Mouse (Mus musculus): Measurements from ENCODE around the gene Cbfa2t3. TPM values are rescaled to one million over a fixed set of nuclear protein-coding genes. Genes with fewer than 3 reads are reported as not detected.

Cbfa2t3 gene
- 4.5 and 4.8 TPM in 2 replicates for polyA plus RNA-seq (2015; fragmentation: Nextera tagmentation; extraction: Ambion mirVana)

- Histone ChIP-seq H3K27me3 (replicated peaks) (no peaks in the 10 kb centered on the region), H3K4me3 (replicated peaks) (0 out of 2 replicates have a peak within 1 kb of the TSS, but pooled peaks have one; percentile 4), H3K4me2 (peak within 1 kb of the TSS; percentile 28), H3K4me1 (peaks cover 20% of the 10 kb centered on the region; the same call in 1 of the 2 replicates), H3K27ac (no peak within 1 kb of the TSS; the same call in 1 of the 2 replicates), H3K36me3 (no peaks in the 10 kb centered on the region), H3K9me3 (no peaks in the 10 kb centered on the region), H3K9ac (no peak within 1 kb of the TSS)
- WGBS: 32% methylated on average over 12 of the region's 13 CpGs
- peak; percentile 30; the same call in 1 of the 2 replicates for ATAC-seq (ENCODE audit: insufficient read depth, low FRiP score, low read depth)
Observed at GRCm38 (mm10) chr8:122699005-122699492, at the start of gene Cbfa2t3. Cbfa2t3 (minus strand) TSS chr8:122699109.

GRCm38 (mm10) chr8:122747825-122748224 lies 48.9 kb upstream of the Cbfa2t3 start:
- Histone ChIP-seq H3K36me3 (no peaks in the 10 kb centered on the region), H3K27me3 (replicated peaks) (peaks cover 37% of the 10 kb centered on the region), H3K9me3 (no peaks in the 10 kb centered on the region), H3K27ac (no peak overlapping the region), H3K4me2 (no peak overlapping the region), H3K4me1 (no peaks in the 10 kb centered on the region), H3K4me3 (replicated peaks) (no peak overlapping the region), H3K9ac (no peak overlapping the region)
- 86% methylated on average over 1 of the region's 1 CpGs for WGBS
- no peak for ATAC-seq (ENCODE audit: insufficient read depth, low FRiP score, low read depth)

- no peaks in the 10 kb centered on the region for H3K9me3 ChIP-seq
- H3K27me3 ChIP-seq (replicated peaks): peaks cover 40% of the 10 kb centered on the region
- H3K4me3 ChIP-seq (replicated peaks): no peak overlapping the region
- H3K4me2 ChIP-seq: no peak overlapping the region
- WGBS: 62% methylated on average over 7 of the region's 7 CpGs
- no peak overlapping the region for H3K9ac ChIP-seq
- H3K27ac ChIP-seq: no peak overlapping the region
- no peaks in the 10 kb centered on the region for H3K36me3 ChIP-seq
- no peak for ATAC-seq (ENCODE audit: insufficient read depth, low FRiP score, low read depth)
- H3K4me1 ChIP-seq: no peaks in the 10 kb centered on the region
Observed at GRCm38 (mm10) chr8:122746439-122746838, 47.5 kb upstream of the Cbfa2t3 start.

- H3K4me1 ChIP-seq: no peaks in the 10 kb centered on the region
- H3K4me2 ChIP-seq: no peak overlapping the region
- no peaks in the 10 kb centered on the region for H3K36me3 ChIP-seq
- no peaks in the 10 kb centered on the region for H3K9me3 ChIP-seq
- no peak overlapping the region for H3K4me3 ChIP-seq (replicated peaks)
- H3K27me3 ChIP-seq (replicated peaks): peaks cover 40% of the 10 kb centered on the region
- H3K27ac ChIP-seq: no peak overlapping the region
- no peak for ATAC-seq (ENCODE audit: insufficient read depth, low FRiP score, low read depth)
- WGBS: 20% methylated on average over 16 of the region's 16 CpGs
- no peak overlapping the region for H3K9ac ChIP-seq
Observed at GRCm38 (mm10) chr8:122745750-122746275, 46.9 kb upstream of the Cbfa2t3 start.

- 27% methylated on average over 17 of the region's 17 CpGs for WGBS
- no peaks in the 10 kb centered on the region for H3K4me1 ChIP-seq
- no peak overlapping the region for H3K4me2 ChIP-seq
- H3K4me3 ChIP-seq (replicated peaks): no peak overlapping the region
- peaks cover 40% of the 10 kb centered on the region for H3K27me3 ChIP-seq (replicated peaks)
- H3K27ac ChIP-seq: no peak overlapping the region
- H3K9me3 ChIP-seq: no peaks in the 10 kb centered on the region
- H3K9ac ChIP-seq: no peak overlapping the region
- no peaks in the 10 kb centered on the region for H3K36me3 ChIP-seq
- no peak for ATAC-seq (ENCODE audit: insufficient read depth, low FRiP score, low read depth)
Observed at GRCm38 (mm10) chr8:122745022-122745749, 46.3 kb upstream of the Cbfa2t3 start.

- H3K4me3 ChIP-seq (replicated peaks): no peak overlapping the region
- no peak for ATAC-seq (ENCODE audit: insufficient read depth, low FRiP score, low read depth)
- no peaks in the 10 kb centered on the region for H3K9me3 ChIP-seq
- 25% methylated on average over 19 of the region's 19 CpGs for WGBS
- no peak overlapping the region for H3K4me2 ChIP-seq
- no peak overlapping the region for H3K9ac ChIP-seq
- no peaks in the 10 kb centered on the region for H3K36me3 ChIP-seq
- H3K4me1 ChIP-seq: no peaks in the 10 kb centered on the region
- no peak overlapping the region for H3K27ac ChIP-seq
- peaks cover 40% of the 10 kb centered on the region for H3K27me3 ChIP-seq (replicated peaks)
Observed at GRCm38 (mm10) chr8:122742471-122742870, 43.6 kb upstream of the Cbfa2t3 start.

- Histone ChIP-seq H3K9ac (no peak overlapping the region), H3K4me3 (replicated peaks) (no peak overlapping the region), H3K36me3 (no peaks in the 10 kb centered on the region), H3K9me3 (no peaks in the 10 kb centered on the region), H3K27ac (no peak overlapping the region), H3K4me1 (0 out of 2 replicates have a peak, but pooled peaks cover 4% of the 10 kb centered on the region), H3K27me3 (replicated peaks) (peaks cover 20% of the 10 kb centered on the region; the same call in 1 of the 2 replicates), H3K4me2 (no peak overlapping the region)
- 21% methylated on average over 11 of the region's 11 CpGs for WGBS
- ATAC-seq (ENCODE audit: insufficient read depth, low FRiP score, low read depth): no peak
Observed at GRCm38 (mm10) chr8:122739102-122739725, 40.3 kb upstream of the Cbfa2t3 start.

- H3K4me3 ChIP-seq (replicated peaks): no peak overlapping the region
- no peaks in the 10 kb centered on the region for H3K36me3 ChIP-seq
- H3K9ac ChIP-seq: no peak overlapping the region
- ATAC-seq (ENCODE audit: insufficient read depth, low FRiP score, low read depth): no peak
- no peaks in the 10 kb centered on the region for H3K9me3 ChIP-seq
- H3K4me2 ChIP-seq: no peak overlapping the region
- no peak overlapping the region for H3K27ac ChIP-seq
- 86% methylated on average over 6 of the region's 6 CpGs for WGBS
- peaks cover 10% of the 10 kb centered on the region; the same call in 1 of the 2 replicates for H3K27me3 ChIP-seq (replicated peaks)
- H3K4me1 ChIP-seq: 0 out of 2 replicates have a peak, but pooled peaks cover 4% of the 10 kb centered on the region
Observed at GRCm38 (mm10) chr8:122737886-122738285, 39.0 kb upstream of the Cbfa2t3 start.

- H3K9me3 ChIP-seq: no peaks in the 10 kb centered on the region
Observed at GRCm38 (mm10) chr8:122737071-122737470, 38.2 kb upstream of the Cbfa2t3 start.

GRCm38 (mm10) chr8:122736623-122737022 lies 37.7 kb upstream of the Cbfa2t3 start:
- ATAC-seq (ENCODE audit: insufficient read depth, low FRiP score, low read depth): no peak

More at GRCm38 (mm10) chr8:122737071-122737470, 38.2 kb upstream of the Cbfa2t3 start:
- Histone ChIP-seq H3K4me1 (0 out of 2 replicates have a peak, but pooled peaks cover 4% of the 10 kb centered on the region), H3K9ac (no peak overlapping the region), H3K4me2 (no peak overlapping the region), H3K27me3 (replicated peaks) (0 out of 2 replicates have a peak, but pooled peaks cover 5% of the 10 kb centered on the region), H3K4me3 (replicated peaks) (no peak overlapping the region), H3K27ac (no peak overlapping the region), H3K36me3 (no peaks in the 10 kb centered on the region)
- WGBS: 49% methylated on average over 4 of the region's 4 CpGs
- no peak for ATAC-seq (ENCODE audit: insufficient read depth, low FRiP score, low read depth)

GRCm38 (mm10) chr8:122735542-122736473 lies 36.9 kb upstream of the Cbfa2t3 start:
- no peak overlapping the region for H3K4me3 ChIP-seq (replicated peaks)
- peak; percentile 87 for ATAC-seq (ENCODE audit: insufficient read depth, low FRiP score, low read depth)

More at GRCm38 (mm10) chr8:122736623-122737022, 37.7 kb upstream of the Cbfa2t3 start:
- H3K4me1 ChIP-seq: 0 out of 2 replicates have a peak, but pooled peaks cover 4% of the 10 kb centered on the region
- H3K4me2 ChIP-seq: 0 out of 2 replicates have a peak overlapping the region, but pooled peaks have one; percentile 27
- H3K4me3 ChIP-seq (replicated peaks): no peak overlapping the region
- no peak overlapping the region for H3K9ac ChIP-seq
- 87% methylated on average over 11 of the region's 11 CpGs for WGBS
- H3K9me3 ChIP-seq: no peaks in the 10 kb centered on the region
- no peak overlapping the region for H3K27ac ChIP-seq
- 0 out of 2 replicates have a peak, but pooled peaks cover 5% of the 10 kb centered on the region for H3K27me3 ChIP-seq (replicated peaks)
- no peaks in the 10 kb centered on the region for H3K36me3 ChIP-seq

More at GRCm38 (mm10) chr8:122735542-122736473, 36.9 kb upstream of the Cbfa2t3 start:
- H3K27me3 ChIP-seq (replicated peaks): 0 out of 2 replicates have a peak, but pooled peaks cover 5% of the 10 kb centered on the region
- 0 out of 2 replicates have a peak overlapping the region, but pooled peaks have one; percentile 21 for H3K27ac ChIP-seq
- no peaks in the 10 kb centered on the region for H3K9me3 ChIP-seq
- H3K9ac ChIP-seq: no peak overlapping the region
- WGBS: 36% methylated on average over 19 of the region's 19 CpGs
- no peaks in the 10 kb centered on the region for H3K36me3 ChIP-seq
- peak overlapping the region; percentile 27; the same call in 1 of the 2 replicates for H3K4me2 ChIP-seq
- 0 out of 2 replicates have a peak, but pooled peaks cover 4% of the 10 kb centered on the region for H3K4me1 ChIP-seq

Data from stomach, embryonic 15.5 days (tissue).